Mouse (Mus musculus): Measurements from ENCODE around the gene Otulin.

Gene Otulin

DNA sequence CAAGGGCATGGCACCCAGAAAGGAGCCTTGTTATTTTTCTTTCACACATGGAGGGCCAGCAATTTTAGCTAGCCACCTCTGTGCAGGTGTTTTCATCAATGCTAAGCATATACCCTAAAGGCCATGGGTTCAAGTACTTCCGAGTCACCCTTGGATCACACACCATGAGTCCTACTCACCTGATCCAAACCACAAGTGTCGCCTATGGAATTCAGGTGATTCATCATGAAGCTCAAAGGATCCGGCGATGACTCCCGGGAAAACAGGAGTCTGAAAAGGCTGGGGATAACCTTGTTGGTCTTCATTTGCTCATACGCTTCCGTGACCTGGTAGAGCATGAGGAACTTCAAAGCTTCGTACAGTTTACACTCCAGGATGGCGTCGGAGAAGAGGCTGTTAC is 27.4 kb upstream of the Otulin start:
- DNase-seq (ENCODE audit: low spot score in 2 of 2), result no peak

DNA sequence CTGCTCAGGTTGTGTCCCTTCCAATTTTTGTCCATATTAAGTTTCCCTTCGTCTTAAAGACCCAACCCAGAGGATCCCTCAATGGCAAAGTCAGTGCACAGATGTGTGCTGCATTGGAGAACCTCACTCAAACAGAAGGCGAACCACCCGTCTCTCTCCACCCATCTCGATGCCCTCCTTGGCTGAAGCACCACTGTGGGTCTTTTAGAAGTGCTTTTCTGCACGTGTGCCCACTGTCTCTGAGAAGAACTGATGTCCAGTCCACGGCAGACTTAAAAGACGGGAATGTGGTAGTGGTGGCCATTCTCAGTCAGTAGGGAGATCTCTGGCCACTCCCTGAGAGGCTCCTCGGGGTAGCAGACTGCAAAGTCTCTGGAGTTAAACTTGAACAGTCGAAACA is 26.1 kb upstream of the Otulin start:
- no peak for DNase-seq (ENCODE audit: low spot score in 2 of 2)

DNA sequence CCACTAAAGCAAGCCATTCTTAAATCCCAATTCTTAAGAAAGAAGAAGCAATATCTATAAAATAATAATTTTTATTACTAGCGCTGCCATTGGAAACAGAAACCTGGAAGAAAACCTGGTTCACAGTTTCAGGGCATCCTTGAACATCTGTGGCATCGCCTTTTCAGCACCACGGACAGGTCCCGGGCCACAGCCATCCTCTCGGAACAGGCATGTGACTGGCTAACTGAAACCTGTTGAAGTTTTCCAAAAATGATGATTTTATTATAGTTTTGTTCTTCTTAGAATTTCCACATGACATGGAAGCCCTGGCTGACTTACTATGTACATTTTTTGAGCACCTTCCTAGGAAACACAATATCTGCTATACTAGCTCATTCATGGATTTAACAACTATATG is 24.5 kb upstream of the Otulin start:
- DNase-seq (ENCODE audit: low spot score in 2 of 2), result no peak

DNA sequence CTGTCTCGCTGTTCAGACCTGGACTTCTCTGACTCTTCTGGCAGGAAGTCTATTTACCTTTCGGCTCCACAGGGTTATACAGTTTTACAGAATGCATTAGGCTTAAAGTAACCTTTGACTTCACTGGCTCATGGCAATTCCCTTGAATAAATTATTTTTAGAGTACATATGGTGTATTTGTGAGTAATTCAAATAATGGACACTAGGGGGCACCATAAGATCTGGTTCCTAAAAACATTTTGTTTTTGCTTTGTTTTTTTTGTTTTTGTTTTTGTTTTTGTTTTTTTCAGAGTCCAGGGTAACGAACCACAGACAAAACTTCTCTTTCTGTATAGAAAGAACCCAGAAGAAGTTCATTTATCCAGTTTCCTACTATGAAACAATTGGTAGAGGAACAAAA is 17.2 kb upstream of the Otulin start:
- no peak for DNase-seq (ENCODE audit: low spot score in 2 of 2)

DNA sequence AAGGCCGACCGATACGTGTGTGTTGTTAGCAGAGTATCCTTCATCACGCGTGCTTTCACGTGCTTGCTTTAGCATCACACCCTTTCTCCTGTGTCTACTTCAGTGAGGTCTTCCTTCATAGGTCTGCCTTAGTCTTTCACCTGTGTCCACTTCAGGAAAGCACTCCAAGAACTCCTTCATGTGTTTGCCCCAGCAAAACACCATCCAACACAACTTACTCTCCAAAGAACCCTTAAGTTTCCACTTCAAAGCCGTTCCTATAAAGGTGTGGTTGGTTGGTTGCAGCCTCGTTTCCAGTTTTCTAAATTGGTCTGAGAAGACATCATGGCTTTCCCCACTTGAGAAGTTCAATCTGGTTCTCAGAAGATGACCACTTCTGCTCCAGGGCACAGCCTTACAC is 16.2 kb upstream of the Otulin start:
- no peak for DNase-seq (ENCODE audit: low spot score in 2 of 2)

DNA sequence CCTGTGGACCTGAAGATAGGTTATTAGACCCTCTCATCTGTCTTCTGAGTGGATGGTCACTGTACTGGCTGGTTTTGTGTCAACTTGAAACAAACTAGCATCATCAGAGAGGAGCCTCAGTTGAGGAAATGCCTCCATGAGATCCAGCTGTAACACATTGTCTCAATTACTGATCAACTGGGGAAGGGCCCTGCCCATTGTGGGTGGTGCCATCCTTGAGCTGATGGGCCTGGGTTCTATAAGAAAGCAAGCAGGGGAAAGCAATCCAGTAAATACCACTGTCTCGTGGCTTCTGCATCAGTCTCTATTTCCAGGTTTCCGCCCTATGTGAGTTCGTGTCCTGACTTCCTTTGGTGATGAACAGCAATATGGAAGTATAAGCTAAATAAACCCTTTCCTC is 14.8 kb upstream of the Otulin start:
- DNase-seq (ENCODE audit: low spot score in 2 of 2), result no peak

DNA sequence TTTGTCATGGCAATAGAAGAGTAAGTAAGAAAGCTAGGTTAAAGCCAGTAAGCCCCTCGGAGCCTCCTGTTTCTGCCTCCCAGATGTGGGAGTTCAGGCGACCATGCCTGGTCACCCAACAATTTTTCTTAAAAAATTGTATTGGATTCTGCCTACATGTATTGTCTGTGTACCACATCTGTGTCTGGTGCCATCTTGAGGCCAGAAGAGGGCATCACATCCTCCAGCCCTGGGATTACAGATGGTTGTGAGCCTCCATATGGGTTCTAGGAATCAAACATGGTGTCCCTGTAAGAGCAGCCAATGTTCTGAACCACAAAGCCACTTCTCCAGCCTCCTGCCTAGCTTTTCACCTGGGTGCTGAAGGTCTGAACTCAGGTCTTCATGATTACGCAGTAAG is 12.4 kb upstream of the Otulin start:
- DNase-seq (ENCODE audit: low spot score in 2 of 2), result no peak

DNA sequence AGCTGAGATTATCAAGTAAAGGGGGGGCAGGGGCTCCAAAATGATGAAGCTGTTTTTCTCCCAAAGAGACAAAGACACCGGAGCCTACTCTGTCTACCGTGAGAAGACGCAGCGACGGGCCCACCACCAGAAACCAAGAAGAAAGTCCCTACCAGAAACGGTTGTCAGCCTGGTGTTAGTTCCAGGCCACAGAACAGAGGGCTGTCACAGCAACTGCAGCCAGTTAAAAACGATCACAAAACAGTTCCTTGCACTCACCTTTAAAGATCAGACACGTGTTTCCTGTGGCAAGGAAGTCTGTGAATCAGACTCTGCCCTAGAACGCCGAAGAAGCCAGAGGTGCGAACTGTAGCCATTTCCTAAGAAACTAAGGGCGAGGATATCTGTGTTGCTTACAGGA is 10.7 kb upstream of the Otulin start:
- DNase-seq (ENCODE audit: low spot score in 2 of 2), result no peak

DNA sequence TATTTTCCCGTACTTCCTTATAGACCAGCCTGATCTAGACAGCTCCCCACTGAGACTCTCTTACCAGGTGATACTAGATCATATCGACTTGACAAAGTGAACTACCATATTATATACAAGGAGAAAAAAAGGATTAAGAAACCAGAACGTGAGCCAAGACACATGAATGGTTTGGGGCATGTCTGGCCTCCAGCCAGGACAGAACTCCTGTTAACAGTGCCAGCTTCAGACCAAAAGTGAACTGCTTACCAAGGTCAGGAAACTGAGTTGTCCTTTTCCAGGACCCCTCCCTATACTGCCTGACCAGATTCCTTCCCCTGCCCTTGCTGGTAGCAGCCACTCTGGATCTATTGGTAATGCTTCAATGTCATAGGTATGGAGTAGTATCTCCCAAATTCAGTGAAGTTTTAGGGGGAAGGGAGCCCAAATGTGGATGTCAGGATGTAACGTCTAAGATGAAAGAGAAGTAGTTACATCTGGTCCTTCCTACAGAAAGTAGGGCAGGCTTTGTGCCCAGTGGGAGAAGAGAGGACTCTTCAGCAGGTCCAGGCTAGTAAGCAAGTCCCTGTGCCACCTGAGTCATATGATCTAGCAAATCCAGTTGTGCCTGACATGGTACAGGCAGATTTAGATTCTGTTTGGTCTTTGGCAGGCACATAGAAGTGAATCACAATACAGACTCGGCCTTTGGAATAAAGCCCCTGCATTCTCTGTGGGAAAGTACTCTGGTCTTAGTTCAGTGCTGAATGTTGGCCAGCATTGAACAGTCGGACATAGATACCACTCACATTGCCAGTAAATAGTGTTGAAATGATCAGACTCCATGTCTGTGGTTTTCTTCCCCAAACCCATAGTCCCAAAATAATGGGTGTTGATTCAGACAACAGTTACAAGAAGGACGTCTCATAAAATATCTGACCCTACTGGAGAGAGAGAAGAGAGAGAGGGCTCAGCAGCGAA is 3.7 kb upstream of the Otulin start:
- no peak for DNase-seq (ENCODE audit: low spot score in 2 of 2)

DNA sequence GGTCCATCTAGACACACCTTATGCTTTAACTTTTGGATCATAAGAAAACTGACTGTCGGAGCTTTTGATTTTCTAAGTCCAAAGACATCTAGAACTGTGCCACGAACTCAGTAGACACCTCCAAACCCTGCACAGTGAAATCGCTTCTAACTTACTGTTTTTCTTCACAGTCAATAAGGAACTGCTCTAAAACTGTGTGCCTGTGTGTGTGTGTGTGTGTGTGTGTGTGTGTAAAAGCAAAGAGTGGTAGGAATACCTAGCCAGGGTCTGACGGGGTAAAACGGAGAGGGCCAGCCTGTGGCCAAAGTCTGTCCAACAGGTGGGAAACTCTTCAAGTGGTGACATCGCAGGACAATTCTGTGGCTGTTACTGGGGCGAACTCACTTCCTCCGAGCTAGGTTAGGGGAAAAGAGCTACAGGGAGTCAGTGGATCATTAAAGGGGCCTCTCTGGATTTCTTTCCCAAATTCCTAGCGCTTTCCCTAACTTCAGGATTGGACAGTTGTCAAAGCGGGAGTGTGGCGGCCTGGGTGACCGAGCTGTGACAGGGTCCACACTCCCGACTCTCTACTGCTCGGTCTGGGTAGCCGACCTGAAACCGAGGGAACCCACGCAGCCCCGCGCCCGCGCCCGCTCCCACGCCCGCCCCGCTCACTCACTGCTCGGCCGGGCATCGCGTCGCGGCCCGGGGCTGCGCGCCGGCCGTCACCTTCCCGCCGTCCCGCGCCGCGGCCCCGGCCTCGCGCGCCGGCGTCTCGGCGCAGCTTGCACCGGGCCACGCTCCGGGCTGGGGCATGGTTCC is 493 bp downstream of the Otulin start:
- peak in 1 of 2 experiments; percentile 28 for DNase-seq (ENCODE audit: low spot score in 2 of 2)

DNA sequence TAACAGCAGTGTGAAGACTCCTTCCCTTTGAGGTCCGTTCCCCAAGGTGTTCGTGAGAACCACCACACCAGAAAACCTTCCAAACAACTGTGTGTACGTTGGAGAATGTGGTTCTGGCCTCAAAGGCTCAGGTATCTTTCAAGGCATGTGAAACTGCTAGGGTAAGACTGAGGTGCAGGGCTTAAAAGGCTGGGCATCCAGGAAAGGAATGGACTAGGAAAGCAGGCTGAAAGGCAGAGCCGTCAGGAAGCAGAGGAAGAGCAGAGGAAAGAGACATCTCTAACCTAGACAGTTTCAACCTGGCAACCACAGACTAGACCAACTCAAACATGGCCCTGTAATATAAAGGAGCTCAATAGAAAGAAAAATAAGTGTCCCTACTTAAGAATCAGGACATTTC is 1.4 kb downstream of the Otulin start:
- no peak for DNase-seq (ENCODE audit: low spot score in 2 of 2)

DNA sequence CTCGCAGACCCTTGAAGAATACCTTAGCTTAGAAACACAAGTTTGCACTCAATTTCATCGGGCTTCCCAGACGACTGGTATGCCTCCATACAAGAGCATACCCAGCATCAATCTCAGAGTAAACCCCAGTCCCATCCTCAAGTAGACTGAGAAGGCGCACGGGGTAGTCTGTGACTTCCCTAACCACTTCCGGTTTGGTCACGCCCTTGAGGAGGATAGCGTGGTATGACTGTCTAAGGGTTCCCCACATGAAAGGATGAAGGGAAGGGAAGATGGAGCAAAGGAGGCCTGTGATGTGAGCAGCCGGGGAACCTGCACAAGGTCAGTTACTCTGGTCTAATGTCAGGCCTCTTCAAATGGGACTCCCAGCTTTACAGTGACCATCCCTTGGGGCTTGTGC is 2.7 kb downstream of the Otulin start:
- DNase-seq (ENCODE audit: low spot score in 2 of 2), result no peak

DNA sequence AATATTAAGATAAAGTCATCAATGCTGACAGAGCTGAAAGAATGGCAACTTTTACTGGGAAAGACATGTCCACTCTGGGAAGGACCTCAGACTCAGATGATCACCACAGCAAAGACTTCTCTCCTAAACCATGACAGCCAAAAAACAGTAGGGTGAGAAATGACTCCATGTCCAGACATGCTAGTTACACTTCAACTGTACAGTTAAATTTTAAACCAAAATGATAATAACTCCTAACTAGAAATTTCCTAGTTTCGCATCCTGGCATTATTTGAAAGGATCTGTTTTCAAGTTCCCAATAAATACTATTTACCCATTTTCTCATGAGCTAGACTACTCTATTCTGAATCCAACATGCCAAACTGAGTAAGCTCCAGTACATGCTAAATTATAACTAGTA is 4.2 kb downstream of the Otulin start:
- DNase-seq (ENCODE audit: low spot score in 2 of 2), result no peak

DNA sequence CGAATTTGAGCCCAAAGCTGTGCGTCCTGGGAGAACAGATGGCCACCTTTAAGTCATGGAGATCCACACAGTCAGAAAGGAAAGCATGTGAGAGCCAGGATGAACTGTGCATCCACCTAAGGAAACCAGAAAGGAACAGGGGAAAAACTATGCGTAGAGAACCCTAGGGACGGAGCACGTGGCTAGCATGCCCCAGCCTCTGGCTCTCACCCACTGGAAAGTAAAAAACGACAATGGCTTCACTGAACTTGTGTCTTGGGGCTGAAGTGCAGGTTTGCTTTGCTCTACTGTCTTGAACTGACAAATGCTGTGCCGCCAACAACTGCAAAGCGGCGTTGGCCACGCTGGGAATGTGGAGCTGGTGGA is 4.6 kb downstream of the Otulin start:
- DNase-seq (ENCODE audit: low spot score in 2 of 2), result no peak

DNA sequence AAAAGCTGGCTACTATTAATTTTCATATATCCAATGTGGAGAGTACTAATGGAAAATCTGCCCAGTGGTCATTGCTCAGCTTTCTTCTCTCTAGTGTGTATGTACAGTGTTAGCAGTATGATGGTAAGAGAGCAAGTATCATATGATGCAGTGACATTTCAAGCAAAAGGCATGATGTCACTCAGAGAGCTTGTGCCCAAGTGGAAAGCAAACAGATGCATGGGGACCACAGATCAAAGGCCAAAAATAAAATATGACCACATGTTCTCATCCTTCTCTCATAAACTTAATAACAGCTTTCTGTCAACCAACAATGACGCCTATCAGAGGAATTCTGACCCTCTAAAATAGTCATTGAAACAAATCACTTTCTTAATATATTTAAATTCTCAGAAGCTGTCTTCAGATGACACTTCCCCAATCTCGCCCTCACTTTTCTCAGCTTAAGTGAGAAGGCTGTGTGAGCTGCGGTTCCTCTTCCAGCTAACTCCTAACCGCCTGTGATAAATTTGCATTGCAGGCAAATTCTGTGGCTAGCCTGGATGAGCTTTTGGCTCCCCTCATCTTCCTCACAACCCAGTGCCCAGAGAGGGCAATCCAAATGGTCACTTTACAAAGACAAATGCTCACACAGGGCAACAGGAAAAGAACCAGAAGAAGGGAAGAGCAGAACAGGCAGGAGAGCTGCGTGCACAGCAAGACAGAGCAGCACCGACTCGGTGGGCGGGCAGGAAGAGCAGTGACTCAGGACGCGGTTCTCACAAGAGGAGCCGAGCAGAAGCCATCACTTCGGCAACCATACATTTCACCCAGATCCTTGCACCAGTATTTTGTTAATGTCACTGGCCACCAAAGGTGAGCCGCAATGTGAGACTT is 5.2 kb downstream of the Otulin start:
- peak in 1 of 2 experiments; percentile 44 for DNase-seq (ENCODE audit: low spot score in 2 of 2)

DNA sequence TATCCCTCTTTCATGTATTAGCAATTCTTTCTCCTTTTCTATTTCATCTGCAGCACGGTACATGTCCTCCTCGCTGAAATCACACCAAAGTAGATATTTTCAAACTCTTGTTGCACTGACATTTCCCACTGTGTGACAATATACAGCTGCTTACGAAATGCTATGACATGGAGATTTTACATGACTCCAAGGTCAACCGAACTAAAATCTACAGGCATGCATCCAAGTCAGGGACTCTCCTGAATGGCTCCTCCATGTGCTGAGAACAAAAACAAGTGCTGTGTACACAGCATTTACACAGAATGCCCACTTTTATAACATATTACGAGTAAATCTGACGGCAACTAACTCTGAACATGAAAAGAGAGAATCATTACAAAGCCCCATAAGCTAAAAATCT is 7.2 kb downstream of the Otulin start:
- DNase-seq (ENCODE audit: low spot score in 2 of 2), result no peak

DNA sequence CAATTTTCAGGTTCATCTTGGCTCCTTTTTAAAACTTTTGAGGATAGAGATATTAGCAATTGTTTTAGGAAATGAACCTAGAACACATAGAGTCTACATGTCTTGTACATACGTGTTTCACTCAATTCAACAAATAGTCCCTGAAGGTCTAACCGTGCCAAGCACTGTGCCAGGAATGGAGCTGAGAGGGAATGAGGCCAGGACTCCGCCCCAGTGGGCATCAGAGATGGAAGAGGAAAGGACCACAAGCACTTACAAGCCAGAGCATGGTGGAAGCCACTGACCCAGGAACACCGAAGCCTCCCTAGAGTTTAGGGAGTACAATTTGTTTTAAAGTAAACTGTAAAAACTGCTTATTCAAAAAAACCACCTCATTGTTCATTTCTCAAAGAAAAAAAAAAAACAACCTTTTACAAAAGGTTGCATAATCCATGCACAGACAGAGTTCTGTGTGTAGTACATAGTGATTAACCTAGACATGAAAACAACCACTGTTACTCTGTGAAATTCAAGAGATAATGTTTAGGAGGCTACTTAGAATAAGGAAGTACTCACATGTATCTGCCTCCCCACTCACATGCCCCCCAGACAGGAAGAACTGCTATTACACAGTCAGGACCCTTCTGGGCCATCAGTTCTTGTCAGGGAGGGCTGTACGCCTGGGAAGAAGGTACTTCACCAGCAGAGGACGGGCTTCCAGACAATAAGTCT is 9.9 kb downstream of the Otulin start:
- DNase-seq (ENCODE audit: low spot score in 2 of 2), result no peak

DNA sequence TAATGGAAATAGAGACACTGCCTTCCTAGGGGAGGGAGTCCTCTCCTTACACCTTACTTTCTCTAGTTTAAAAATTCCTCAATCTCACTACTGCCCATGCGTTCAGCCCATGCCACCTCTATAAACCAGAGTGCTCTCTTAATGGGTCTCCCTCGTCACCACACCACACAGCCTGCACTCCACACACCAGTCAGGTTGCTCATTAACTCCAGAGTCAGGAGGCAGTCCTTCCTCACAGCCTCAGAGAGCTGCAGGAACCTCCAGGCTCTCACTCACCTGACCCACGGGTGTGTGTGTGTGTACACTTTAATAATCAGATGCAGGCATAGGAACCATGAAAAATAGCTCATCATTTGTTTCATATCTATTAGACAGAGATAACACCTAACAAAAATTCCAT is 10.8 kb downstream of the Otulin start:
- DNase-seq (ENCODE audit: low spot score in 2 of 2), result no peak

DNA sequence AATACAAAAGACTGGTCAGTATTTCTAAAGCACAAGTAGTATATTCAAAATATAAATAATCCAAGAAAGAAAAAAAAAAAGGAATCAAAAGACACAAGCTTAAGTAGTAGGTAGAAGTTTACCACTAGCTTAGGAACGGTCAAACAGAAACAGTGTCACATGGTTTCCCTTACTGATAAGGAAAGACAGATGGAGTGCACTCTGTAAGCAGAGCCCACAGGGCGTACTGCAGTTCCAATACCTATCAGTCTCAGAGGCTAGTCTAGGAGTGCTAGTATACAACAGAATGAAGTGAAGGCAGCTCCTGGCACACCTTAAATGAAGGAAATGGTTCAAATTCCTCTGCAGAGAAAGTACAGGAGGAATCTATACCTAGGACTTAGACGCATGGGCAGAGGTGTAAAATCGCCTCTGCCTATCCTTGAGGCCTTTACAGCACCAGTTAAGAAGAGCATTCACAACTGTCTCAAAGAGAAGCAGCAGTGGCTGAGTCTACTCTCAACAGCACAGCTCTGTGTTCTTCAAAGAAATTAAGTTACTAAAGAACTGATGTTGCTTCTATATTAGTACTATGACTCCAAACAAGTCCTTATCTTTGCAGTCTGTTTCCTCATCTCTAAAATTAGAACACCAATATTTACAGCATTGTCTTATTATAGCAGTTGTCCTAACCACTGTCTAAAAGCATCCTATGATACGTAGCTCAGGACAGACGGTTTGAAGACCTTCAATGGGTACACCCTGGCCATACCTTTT is 11.5 kb downstream of the Otulin start:
- DNase-seq (ENCODE audit: low spot score in 2 of 2), result peak in 1 of 2 experiments; percentile 34

DNA sequence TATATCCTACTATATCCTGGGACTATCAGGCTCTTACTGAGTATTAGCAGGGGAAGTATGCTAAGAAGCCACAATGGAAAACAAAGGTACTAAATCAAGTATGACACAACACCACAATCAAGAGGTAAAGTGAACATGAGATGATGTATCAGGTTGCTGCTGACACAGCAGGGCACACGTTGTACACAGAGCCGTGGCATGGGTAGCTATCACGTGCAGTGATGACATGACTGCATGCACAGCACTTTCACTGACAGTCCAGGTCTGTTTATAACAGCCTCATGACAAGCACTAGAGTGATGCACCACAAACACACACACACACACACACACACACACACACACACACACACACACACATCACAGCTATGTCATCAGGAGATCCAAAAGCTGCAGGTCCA is 13.3 kb downstream of the Otulin start:
- no peak for DNase-seq (ENCODE audit: low spot score in 2 of 2)

DNA sequence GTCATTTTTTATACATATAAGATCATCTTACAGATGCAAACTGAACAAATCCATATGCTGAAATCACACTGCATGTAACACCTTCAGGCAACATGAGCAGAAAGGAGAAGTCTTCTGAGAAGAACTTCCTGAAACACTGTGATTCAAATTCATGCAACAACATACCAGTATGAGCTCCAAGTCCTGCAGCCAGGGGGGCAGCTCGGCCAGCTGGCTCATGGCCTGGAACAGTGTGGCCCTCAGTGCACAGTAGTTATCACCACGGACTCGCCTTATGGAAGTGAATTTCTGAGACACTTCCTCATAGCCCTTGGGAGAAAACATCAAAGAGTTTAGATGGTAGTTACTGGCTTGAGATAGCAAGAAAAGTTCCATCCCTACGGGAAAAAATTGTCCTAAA is 14.3 kb downstream of the Otulin start:
- peak; percentile 82 for DNase-seq (ENCODE audit: low spot score in 2 of 2)
